Mouse (Mus musculus): ENCODE results near the gene Eif2b2.

Gene Eif2b2

GRCm38 (mm10) chr12:85252083-85252482 is 32.8 kb downstream of the Eif2b2 start:
- in situ Hi-C loops (cut with MseI, MboI): no loop called here

DNA sequence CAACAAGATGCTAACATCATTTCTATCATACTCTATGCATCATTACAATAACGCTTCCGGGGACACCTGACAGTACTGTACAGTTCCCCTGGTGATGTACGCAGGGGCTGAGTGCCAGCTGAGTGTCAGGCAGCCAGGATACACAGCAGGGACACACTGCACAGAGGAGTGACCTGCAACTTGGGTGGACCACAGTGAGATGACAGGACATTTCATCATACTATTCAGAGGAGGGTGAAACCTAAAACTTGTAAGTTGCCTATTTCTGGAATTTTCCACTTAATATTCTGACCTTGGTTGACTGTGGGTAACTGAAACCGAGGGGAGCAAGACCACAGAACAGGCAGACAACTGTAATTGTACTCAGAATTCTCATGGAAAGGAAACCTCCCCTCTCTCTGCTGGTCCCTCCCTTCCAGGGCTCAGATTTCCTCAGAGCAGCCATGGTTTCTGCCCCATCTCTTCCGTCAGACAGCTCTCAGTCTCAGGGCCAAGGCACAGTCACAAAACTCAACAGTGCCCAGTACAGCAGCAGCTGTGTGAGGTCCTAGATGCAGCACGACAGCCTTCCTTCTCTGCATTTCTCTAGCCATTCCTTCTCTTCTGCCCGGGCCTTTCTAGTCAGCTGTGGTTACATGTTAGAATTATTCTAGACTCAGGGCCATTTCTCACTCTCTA is 36.9 kb downstream of the Eif2b2 start:
- in situ Hi-C loops (cut with MseI, MboI): no loop called here

DNA sequence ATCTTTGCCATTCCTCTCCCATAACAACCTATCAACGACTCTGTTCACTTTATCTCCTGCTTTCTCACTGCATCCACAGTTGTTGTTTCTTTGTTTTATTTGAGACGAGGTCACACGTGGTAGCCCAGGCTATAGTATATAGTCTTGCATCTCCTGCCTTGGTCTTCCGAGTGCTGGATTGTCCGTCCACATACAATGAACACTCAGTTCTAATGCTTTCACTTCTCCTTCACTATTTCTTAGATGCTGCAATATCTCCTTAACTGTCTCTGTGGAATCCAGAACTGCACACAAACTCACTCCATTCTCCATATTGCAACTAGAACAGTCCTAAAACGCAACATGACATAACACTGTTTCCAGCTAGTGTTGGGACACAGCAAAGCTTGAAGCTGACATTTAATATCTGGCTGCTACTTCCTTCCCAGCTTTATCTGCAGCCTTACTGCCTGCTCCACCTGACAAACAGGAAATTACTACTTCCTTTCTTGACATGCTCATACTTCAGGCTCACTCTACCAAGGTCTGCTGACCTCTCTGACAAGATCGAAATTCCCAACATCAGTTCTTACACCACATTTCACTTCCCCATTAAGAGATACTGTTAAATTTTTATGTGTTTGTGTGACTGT is 37.8 kb downstream of the Eif2b2 start:
- in situ Hi-C loops (cut with MseI, MboI): no loop called here

DNA sequence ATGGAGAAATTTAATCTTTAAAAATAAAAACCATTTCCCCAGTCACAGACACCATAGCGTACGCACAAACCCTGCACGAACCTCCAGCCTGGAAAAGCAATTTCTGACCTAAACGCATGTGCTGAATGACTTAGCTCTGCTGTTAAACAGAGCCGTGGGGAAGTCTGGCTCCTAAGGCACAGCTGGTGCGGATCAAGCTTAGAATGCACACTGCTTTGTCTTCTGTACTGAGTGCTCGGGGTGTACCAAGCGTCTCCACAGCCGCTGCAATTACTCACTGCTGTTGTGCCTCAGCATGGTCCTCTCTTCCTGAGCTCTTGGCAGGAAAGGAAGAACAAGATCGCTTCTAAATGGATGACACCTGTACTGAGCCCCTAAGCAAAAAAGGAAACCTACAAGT is 43.2 kb downstream of the Eif2b2 start:
- in situ Hi-C loops (cut with MseI, MboI): no loop called here

DNA sequence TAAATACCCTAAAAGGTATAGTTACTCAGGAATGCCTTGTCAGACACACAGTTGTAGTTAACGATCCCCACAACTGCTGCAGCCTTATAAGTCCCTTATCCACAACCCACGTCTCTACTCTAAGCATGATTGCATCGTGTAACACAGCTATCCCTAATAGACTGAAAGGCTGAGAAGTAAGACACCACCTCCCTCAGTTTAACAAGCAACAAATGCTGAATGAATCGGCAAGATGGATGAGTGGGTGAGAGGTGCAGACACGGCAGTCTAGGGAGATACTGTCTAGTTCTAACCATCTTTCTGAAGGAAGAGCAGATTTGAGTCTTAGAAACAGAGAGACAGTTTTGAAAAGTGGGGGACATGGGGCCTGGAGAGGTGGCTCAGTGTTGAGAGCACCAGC is 43.9 kb downstream of the Eif2b2 start:
- in situ Hi-C loops (cut with MseI, MboI): no loop called here

- in situ Hi-C loops (cut with MseI, MboI): no loop called here
Measured at GRCm38 (mm10) chr12:85264531-85264930, 45.2 kb downstream of the Eif2b2 start.

- in situ Hi-C loops (cut with MseI, MboI): no loop called here
Measured at GRCm38 (mm10) chr12:85264940-85265339, 45.7 kb downstream of the Eif2b2 start.

- in situ Hi-C loops (cut with MseI, MboI): no loop called here
Measured at GRCm38 (mm10) chr12:85266248-85266647, 47.0 kb downstream of the Eif2b2 start.

- in situ Hi-C loops (cut with MseI, MboI): no loop called here
Measured at GRCm38 (mm10) chr12:85269821-85270220, 50.5 kb downstream of the Eif2b2 start.

- in situ Hi-C loops (cut with MseI, MboI): no loop called here
Measured at GRCm38 (mm10) chr12:85270319-85270718, 51.0 kb downstream of the Eif2b2 start, which contains the start of gene Mlh3. Gene Mlh3, minus strand, starts transcription at chr12:85270599.

DNA sequence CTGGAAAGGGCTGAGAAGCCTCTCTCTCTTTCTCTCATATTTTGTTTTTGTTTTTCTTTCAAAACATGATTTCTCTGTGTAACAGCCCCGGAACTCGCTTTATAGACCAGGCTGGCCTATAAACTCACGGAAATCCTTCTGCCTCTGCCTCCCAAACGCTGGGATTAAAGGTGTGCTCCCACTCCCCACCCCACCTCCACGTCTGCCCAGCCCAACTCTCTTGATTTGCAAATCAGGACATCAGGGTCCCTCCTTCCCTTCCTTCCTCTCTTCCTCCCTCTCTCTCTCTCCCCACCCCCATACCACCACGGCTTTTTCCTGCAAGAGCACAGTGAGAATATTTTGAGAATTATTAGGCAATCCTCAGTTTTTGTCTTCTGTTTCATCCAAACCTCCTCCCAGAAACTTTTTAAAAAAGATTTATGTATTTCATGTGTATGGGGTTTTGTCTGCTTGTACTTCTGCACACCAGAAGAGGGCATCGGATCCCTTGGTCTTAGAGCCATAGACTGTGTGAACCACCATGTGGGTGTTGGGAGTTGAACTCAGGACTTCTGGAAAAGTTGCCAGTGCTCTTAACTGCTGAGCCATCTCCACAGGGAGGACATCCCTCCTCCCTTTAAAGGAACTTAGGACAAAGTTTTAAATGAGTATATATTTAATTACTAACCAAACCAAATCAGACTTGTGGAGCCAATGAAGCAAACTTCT is 52.0 kb downstream of the Eif2b2 start:
- in situ Hi-C loops (cut with MseI, MboI): no loop called here

- in situ Hi-C loops (cut with MseI, MboI): no loop called here
Measured at GRCm38 (mm10) chr12:85271843-85272206, 52.5 kb downstream of the Eif2b2 start.

DNA sequence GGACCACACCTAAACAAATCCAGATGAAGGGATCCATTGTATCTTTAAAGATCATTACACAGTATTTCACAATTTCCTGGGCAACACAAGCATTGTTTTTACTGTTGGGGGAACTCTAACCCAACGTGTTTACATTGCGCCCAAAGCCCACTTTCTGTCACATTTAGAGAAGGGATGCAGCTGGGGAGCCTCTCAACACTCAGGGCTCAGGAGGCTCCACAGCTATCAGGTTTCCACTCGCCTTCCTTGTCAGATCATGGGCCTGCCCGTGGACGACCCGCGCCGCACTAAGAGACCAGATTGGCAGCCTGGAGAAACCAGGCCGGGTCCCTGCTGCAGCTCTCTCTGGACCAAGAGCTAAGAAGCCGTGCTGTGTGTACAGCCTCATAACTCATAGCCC is 54.2 kb downstream of the Eif2b2 start:
- in situ Hi-C loops (cut with MseI, MboI): no loop called here

All from mouse trophoblast stem cell (cell line).